Mouse (Mus musculus) thymus, postnatal 0 days (tissue): ENCODE measurements around the gene Camk1d. TPM values are rescaled to one million over a fixed set of nuclear protein-coding genes. Genes with fewer than 3 reads are reported as not detected.
"Not testable (repeated sequence)": the region's sequence is repeated elsewhere in the genome, so short reads cannot be mapped to it uniquely, and the experiment has no call there.

ENCODE experiments used
- DNase-seq: peaks from one replicate; pipeline ENCODE4 v3.0.0-alpha.2; 2015; ENCODE audit warnings: low spot score
- polyA plus RNA-seq: library from polyadenylated mRNA; unstranded; fragments of >200 nt; fragmentation: Nextera tagmentation; extraction: Ambion mirVana; gene quantifications from 2 replicates; pipeline ENCODE4 v1.2.1, GENCODE M21; 2015

Gene Camk1d
- polyA plus RNA-seq, 1 experiment from 2014 or later = 14.4 TPM

DNA sequence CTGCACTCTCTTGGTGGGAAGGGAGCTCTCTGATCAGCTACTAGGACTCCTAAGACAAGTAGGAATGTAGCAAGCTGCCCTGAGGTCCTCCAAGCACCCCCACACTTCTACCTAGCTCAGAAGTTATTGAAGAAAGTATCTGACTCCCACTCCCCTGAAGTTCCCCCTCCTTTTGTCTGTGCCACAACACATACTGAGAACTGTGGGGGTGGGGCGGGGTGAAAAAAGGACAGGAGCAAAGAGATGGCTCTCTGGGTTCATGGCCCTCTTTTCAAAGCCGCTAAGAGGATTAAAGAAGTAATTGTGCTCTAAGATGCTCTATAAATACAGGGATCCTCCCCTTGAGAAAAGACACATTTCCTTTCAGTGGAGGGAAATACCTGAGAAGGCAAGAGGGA lies 100.0 kb downstream of the Camk1d start:
- DNase-seq = no peak

DNA sequence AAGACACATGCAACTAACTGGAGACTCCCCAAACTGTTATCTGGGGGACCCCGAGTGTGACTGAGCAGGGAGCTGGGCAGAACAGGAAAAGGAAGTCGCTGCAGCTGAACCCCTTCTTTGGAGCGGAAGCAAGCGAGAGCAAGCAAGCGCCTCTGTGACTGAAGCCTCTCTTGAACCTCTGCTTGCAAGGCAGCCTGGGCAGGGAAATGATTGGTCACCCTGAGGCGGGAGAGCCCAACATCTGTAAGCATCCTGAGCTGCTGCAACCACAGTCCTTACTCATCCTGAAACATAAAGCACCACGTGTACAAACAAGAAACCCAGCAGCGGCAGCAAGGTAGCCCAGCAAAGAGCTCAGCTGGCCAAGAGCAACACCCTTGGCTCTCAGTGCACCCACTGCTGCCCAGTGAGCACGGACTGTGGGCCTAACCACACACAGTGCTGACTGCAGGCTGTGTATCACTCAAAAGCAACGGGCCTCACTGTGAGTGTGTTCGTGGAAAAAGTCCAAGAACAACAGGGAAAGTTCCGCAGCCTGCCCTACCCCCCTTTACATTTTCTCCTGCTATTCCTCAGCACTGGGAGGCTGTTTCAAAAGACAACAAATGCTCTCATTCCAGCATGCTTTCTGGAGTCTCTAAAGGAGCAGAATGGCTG lies 100.5 kb downstream of the Camk1d start:
- DNase-seq = peak; percentile 79

DNA sequence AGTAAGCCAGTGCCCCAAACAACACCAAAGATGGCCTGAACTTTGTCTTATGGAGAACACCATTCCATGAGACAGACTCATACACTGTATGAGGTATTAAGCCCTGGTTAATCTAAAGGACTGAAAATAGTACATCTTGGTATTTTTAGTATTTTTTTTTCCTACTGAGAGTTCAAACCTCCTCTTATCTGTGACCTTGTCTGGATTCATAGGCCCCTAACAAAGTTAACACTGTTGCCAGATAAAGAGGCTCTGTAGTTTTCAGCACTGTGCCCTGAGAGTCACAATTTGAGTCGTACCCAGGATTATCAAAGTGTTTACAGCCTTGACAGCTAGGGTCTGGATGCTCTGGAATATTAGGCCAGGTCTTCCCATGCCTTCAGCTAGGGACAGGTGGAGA lies 102.7 kb downstream of the Camk1d start:
- DNase-seq = no peak

DNA sequence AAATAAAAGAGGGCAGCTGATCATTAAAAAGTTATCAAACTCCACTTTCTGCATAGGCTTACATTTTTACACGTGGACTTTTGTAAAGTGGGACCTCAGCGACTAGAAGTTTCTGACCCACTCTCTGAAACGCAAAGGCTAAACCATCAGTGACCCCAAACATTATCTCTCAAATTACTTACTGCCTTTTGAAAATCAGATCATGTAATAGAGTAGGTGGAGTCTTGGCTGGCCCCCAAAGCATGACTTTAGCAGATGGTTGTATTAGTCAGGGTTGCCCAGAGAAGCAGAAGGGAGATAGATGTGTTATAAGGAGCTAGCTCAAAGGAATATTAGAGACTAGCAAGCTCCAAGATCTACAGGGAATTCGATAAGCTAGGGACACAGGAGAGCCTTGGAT lies 103.8 kb downstream of the Camk1d start:
- no peak for DNase-seq

DNA sequence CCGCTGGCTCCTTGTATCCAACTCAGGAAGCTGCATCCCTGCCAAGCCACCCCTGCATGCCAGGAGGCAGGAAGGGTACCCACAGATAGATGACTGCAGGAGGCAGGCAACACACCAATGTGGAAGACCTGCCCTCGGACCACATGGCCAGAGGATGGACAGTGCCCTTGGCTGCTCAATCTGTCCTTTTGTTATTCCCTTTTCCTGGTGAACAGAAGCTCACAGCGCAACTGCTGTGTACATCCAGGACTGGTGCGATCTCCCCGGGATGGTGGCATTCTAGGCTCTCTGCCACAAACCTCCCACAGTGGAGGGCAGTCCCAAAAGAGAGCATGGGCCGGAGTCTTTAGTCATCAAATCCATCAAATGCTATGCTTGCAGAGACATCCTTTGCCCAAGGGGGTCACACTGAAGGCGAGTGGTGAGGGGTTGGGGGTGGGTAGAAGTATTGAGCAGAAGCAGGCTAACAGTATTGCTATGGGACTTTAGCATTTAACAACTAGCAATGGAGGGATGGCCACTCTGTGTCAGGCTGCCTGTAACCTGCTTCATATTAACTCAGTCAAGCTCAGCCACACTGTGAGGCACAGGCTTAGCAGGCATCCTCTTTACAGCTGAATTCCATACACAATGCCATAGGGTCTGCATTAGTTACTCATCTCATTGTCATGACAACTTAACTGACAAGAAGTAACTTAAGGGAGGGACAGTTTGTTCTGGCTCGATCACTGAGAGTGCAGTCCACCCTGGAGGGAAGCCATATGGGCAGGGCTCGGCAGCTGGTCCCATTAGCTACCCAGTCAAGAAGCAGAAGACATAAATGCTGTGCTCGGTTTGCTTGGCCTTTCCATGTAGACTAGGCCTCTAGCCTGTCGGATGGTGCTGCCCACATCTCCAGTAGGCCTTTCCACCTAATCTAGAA lies 106.1 kb downstream of the Camk1d start:
- DNase-seq = no peak

DNA sequence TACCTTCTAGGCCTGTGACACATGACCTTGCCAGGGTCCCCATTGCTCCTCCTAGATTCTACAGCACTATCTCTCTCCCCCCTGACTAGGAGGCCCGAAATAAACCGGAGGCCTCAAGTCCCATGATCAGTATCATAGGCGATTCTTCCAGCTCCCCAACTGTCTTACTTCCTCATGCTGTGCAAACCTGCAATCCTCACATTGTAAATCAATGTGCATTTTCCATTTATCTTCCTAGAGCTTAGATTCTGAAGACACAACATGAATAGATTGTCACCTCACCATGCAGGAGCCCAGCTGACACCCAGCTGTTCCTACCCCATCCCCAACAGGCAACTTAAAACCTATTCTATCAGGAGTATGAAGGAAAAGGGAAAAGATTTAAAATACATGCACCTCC lies 108.5 kb downstream of the Camk1d start:
- no peak for DNase-seq

DNA sequence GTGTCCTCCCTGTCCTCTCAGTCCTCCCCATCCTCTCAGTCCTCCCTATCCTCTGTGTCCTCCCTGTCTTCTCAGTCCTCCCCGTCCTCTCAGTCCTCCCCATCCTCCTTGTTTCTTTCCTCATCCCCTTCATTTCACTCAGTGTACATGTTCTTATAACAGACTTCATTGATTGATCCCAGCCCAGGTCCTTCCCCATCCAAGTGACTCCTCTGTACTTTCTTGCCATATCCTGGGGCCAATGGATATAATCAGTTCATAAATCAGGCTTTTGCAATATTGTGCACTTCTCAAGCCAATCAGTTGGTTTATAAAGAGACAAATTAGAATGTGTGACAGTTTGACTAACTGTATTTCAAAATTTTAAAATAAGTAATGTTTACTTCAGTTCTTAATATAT lies 112.3 kb downstream of the Camk1d start:
- DNase-seq = no peak

DNA sequence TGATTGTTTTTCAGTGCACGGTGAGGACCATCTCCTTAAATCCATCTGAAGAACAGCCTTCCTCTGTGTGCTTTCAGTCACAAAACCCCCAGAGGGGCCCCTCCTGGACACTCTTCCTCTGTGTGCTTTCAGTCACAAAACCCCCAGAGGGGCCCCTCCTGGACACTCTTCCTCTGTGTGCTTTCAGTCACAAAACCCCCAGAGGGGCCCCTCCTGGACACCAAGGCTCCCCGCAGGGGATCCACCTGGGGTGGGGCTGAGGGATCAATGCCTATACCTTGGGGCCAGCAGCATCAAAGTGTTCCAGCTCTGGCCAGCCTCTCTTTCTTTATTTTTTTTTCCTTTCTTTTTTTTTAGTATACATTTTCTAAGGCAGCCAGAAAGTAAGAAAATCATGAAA lies 113.1 kb downstream of the Camk1d start:
- not testable (repeated sequence) for DNase-seq

DNA sequence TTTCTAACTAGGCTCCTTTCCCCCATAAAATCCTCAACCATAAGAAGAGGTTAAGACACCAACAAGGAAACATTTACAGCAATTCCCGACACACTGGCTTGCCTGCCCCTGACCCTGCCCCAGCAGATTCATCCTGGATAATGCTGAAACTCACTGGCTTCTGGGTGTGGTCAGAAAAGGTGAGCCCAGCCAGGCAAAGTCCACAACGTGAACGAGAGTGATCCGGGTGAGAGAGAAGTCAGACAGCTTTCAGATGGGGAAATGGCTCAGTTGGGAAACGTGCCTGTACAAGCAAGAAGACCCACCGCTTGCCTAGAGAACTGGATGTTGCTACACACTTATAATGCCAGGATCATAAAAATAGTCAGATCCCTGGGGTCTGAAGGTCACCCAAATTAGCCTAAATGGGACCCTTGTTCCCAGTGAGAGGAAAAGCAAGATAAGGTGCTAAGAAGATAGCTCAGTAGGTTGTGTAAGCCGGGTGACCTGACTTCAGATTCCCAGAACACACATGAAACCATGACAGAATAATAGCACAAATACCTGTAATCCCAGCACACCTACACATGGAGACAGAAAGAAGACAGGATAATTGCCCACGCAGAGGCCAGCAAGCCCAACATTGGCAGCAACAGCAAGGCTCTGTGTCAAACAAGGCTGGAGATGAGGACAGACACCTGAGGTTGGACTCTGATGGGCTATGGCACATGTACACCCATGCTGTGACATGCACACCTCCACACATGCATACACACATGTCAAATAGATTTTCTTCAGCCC lies 113.9 kb downstream of the Camk1d start:
- DNase-seq = no peak

DNA sequence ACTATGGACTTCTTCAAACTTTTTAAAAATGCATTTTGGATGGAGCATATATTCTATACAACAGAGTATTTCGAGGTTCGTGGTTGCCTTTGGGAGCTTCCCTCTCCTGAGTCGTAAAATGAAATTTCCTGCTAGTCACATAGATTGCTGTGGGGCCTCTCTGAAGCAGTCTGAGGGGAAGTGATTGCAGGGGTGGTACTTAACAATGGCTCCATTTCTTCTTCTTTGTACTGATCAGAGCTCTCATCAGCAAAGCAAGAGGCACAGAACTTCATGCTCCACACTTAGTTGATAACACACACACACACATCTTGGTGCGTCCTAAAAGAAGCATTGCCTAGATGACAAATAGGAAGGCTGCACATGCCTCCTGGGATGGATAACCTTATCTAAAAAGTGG lies 114.6 kb downstream of the Camk1d start:
- no peak for DNase-seq

DNA sequence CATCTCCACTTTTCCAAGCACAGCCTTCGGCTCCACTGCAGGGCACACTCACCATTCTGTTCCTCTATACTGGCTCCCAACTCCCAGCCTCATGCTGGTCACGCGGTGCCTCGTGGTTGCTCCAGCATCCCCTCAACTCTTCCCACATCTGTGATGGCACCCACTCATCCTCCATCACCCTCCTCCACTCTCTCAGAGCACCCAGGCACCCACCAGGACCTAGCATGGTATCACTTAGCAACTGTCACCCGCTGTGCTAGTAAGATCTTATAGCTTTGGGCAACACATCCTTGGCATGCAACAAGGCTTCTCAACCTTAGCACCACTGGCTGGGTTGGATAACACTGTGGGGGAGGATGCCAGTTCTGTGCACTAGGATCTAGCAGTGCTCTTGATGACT lies 115.8 kb downstream of the Camk1d start:
- no peak for DNase-seq

DNA sequence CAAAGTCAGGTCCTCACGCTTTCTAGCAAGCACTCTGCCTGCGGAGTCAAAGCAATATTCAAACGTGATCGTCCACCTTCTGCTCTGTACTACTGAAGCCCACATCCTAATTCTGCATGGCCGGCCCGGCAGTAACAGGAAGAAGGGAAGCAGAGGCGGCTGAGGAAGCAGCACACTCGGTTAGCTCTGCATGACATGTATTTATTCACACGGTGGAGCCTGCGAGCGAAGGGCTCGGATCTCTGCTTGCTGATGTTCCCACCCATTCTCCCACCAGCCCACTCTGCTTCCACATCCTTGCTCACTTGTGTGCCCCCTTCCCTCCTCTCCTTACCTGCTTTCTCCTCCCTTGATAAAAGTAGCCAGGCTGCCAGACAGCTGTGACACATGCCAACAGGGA lies 117.4 kb downstream of the Camk1d start:
- DNase-seq = no peak

DNA sequence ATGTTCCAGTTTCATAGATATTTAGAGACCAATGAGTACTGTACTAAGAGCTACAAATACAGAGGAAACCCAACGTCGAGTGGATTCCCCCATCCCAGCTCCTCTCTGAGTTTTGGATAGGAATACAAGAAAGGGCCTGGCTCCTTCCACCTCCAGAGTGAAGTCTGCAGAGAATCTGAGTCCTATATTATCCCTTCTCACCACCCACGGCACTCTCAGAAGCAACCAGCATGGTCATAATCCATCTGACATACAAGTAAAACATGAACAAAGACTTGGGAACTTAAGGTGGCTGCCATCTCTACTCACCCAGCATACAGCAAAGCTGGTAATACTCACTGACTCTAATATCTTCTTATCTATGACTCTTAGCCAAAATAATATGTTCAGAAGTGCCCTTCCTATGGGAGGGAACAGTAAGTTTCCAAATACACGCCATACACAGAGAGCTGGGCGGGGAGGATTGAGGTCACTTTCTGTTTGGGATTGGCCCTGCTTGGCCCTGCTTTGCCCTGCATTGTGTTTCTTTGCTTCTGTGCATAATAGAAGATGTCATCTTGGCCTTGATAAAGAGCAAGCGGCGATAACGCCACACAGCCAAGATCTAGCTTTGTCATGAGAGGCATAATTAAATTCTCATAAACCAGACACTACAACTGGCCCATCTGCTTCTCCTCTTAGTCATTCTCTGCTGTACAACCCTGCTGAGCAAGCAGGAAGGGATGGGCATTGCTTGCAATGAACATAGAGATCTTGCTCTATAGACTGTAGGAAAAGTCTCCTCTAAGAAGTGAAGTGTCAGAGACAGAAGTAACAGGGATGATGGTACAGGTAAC lies 118.7 kb downstream of the Camk1d start:
- no peak for DNase-seq

DNA sequence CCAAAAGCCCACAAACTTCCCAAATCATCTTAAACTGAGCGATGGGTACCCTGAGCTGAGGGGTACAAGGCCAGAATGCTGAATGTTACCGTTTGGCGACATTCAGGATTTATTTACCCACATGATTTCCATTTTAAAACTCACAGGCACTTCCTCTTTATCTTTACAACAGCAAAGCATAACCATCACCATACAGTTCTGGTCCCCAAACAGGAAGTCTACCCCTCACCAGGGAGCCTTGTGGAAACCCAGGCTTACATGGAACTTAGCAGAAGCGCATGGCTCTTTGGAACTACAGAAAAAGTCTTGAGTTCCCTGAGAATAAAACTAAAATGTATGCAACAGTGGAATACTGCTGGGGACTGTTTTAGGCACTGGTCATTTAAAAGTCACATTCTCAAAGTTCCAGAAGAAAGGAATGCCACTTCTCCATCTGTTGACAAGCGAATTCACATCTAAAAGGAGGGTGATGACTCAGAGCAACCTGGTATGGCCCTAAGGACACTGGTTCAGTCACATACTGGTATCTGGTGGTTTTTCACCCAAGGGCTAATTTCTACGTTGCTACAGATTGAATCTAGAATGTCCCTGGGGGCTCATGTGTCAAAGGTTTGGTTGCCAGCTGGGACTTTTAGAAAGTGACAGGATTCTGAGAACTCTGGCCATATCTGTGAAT lies 121.7 kb downstream of the Camk1d start:
- DNase-seq = no peak

DNA sequence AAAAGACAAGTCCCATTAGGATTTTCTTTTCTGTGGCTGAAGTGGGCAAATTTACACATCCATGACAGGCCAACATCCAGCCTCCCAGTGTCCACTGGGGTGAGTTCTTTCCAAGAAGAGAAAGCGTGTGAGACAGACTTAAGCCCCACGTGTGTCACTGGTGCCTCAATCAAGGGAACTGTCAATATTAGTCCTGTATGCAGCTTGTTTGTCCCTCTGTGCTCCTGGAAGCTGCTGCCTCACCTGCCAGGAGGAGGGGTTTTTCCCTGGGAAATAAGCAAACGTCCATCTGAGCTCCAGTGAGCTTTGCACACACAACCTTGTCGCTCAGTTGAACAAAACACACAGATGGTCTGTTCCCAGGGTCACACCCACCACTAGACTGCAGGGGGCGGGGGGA lies 124.2 kb downstream of the Camk1d start:
- DNase-seq = no peak

DNA sequence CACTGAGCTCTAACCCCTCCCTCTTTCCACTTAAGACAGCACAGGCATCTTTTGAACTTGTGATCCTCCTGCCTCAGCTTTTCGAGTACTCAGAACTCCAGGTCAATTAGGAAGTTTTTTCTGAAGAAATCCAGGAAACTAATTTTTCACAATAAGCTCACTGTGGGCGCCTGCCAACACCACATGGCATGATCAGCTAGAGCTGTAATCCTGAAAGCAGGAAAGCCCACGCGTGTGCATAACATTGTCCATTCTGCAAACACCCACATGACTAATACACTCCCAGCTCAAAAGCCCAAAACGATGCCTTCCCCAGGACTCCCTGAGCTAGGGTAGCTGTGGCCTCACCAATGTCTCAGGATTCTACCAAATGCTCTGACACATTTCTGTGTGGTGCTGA lies 125.2 kb downstream of the Camk1d start:
- DNase-seq = no peak

DNA sequence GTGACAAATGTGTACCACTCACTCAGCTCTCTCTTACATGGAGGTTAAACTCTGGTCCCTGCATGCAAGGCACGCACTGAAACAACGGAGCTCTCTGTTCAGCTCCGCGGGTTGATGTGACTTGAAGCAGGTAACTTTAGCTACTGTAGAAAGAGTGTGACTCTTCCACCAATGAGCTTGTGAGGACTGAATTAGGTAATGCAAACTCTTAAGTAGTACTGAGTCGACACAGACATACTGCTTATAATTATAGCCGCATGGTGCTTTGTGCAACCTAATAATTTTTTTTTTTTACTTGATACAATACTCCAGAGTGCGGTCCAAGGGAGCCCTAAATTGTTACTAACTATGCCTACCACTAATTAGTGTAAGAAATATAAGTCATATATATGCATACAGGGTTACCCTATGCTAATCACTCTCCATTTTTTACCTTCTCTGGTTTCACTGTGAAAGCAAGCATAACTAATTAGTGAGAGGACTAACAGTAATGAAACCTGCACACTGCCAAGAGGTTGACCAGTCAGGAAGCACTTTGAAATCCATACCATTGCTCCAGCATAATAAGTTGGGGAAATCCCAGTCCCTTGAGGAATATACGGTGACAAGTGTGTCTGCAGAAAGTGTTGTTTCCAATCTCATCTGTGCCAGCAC lies 125.9 kb downstream of the Camk1d start:
- no peak for DNase-seq

DNA sequence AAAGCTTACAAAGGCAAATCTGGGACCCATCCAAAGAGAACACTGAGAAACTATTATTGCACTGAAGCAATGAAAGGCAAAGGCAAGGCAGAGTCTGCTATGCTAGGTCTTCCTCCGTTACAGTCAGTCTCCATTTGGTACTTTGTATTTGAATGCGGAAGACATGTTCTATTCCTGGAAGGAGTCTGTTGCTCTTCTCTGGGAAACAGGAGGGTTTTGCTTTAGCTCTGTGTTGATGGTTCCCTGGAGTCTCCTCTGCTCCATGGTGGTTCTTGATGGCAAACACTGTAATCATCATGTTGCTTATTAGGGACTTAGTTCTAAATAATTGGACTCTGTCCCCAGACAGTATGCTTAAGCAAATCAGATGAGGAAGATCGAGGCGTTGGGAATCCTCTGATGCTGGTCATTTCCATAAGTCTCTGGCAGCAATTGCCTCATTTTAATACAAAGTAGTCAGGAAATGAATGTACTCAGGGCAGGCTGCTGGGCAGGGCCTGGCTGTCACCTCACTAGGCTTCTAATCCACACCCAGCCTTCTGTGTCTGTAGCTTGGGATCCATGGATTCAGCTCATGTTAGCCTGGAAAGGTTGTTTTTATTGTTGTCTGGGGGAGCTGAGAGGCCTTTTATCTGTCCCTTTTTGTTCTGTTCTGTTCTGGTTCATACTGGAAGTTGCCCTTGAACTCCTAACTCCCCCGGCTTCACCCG lies 129.8 kb downstream of the Camk1d start:
- no peak for DNase-seq

DNA sequence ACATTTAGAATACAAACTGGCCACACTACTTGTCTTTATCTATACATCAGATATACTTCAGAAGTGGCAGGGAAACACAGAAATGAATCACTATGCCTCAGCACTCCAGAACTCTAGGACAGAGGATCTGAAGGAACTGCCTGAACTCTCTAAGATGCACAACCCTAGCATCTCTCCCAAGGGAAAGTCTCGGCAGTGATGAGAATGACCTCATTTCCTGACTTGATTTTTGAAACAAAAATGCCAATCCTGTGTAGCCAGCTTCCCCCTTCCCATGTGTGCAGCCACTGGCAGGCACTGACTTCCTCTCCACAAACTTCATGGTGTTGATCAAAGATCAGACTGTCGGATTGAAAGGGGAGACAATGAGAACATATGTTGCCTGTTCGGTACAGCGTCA lies 134.9 kb downstream of the Camk1d start:
- DNase-seq = no peak
